Mouse (Mus musculus) left cerebral cortex, postnatal 25 days (tissue): ENCODE measurements around the gene Fam20a. TPM values are rescaled to one million over a fixed set of nuclear protein-coding genes. Genes with fewer than 3 reads are reported as not detected.

Experiments
- DNase-seq, 2 experiments: peaks; one replicate each; pipeline ENCODE4 v3.0.0; 2022; ENCODE audit warnings: low spot score in 2 of 2, mixed read lengths in 1 of 2
- intact Hi-C: fragments of 180-260 bp; cut with DNase I; formaldehyde crosslinking; loops from one replicate; pipeline ENCODE4 v1.15.1; 2025
- total RNA-seq, 2 experiments: library from RNA; stranded (reverse); gene quantifications; 2 replicates each; pipeline ENCODE4 v1.2.3; 2021

The Fam20a gene
- total RNA-seq, 2 experiments from 2014 or later: 13.8 to 15.8 TPM

- no peak for DNase-seq
- intact Hi-C loops: no loop called here
Measured at GRCm38 (mm10) chr11:109628099-109628498, 94.0 kb downstream of the Fam20a start.

GRCm38 (mm10) chr11:109627648-109628047, 94.4 kb downstream of the Fam20a start:
- no peak for DNase-seq
- intact Hi-C loops: no loop called here

- no peak for DNase-seq
- intact Hi-C loops: no loop called here
Measured at GRCm38 (mm10) chr11:109623238-109623637, 98.8 kb downstream of the Fam20a start.

GRCm38 (mm10) chr11:109622518-109623037, 99.5 kb downstream of the Fam20a start:
- intact Hi-C loops: no loop called here
- peak; percentile 16 to 52 for DNase-seq

- DNase-seq: peak; percentile 47 to 75
- intact Hi-C loops: loop anchor here (2.0 kb wide), 1 partner anchor 240 kb away; no protein-coding TSS in a partner anchor
Measured at GRCm38 (mm10) chr11:109621183-109621582, 100.9 kb downstream of the Fam20a start.

GRCm38 (mm10) chr11:109620356-109620755, 101.7 kb downstream of the Fam20a start:
- intact Hi-C loops: loop anchor here (2.0 kb wide), 1 partner anchor 240 kb away; no protein-coding TSS in a partner anchor
- no peak for DNase-seq

Other genes starting within 250 kb of the Fam20a start
- gene Arsg, start 248.9 kb downstream of the Fam20a start, total RNA-seq: 10 to 100 TPM in 1 of 2 experiments, 1 to 10 TPM in 1; 9.6 to 11.1 TPM
- 10 to 100 TPM in 1 of 2 experiments, 1 to 10 TPM in 1; 8.7 to 17.3 TPM for gene Slc16a6, start 248.7 kb downstream of the Fam20a start, total RNA-seq
- 10 to 100 TPM; 21.3 TPM for gene Wipi1, start 110.3 kb downstream of the Fam20a start, total RNA-seq
- gene Prkar1a, start 72.9 kb downstream of the Fam20a start, total RNA-seq: 100 to 1,000 TPM; 561 to 584 TPM
- gene 1700012B07Rik, start 105.8 kb upstream of the Fam20a start, total RNA-seq: not detected